Mouse (Mus musculus) hindbrain, embryonic 15.5 days (tissue): ENCODE data around the gene Tram1l1. TPM values are rescaled to one million over a fixed set of nuclear protein-coding genes. Genes with fewer than 3 reads are reported as not detected.

Source experiments
- polyA plus RNA-seq: library from polyadenylated mRNA; unstranded; fragments of >200 nt; fragmentation: Nextera tagmentation; extraction: Ambion mirVana; gene quantifications from 2 replicates; pipeline ENCODE4 v1.2.1, GENCODE M21; 2015

Gene Tram1l1
- polyA plus RNA-seq, 1 experiment from 2014 or later = 47.9 TPM

Other genes starting within 250 kb of the Tram1l1 start
- not detected in 2 replicates for gene 1700006A11Rik, start 105.2 kb downstream of the Tram1l1 start, polyA plus RNA-seq